Mouse (Mus musculus) heart, postnatal 0 days (tissue): ENCODE data around the gene Fastkd2. TPM values are rescaled to one million over a fixed set of nuclear protein-coding genes. Genes with fewer than 3 reads are reported as not detected.

ENCODE experiments used
- ATAC-seq: fragments of 200-750 bp; cut with Nextera tagmentation; 2 replicates; pipeline ENCODE4 v1.8.0; 2017; ENCODE audit warnings: low read depth, moderate number of reproducible peaks, moderate library complexity; ENCODE audit not compliant: insufficient read depth
- DNase-seq: peaks from one replicate; pipeline ENCODE4 v3.0.0-alpha.2; 2016; ENCODE audit warnings: low spot score
- H3K27ac ChIP-seq: fragments of 300-500 bp; sonication (generic); 2 replicates; pipeline ENCODE4 v1.5.1; 2014; ENCODE audit warnings: low read depth, mild to moderate bottlenecking
- H3K27me3 ChIP-seq: fragments of 300-500 bp; sonication (generic); 2 replicates; pipeline ENCODE4 v1.6.1; 2014; ENCODE audit warnings: low read length, mixed read lengths; ENCODE audit not compliant: control insufficient read depth, insufficient read depth
- H3K36me3 ChIP-seq: fragments of 300-500 bp; sonication (generic); replicated peaks from 2 replicates; pipeline ENCODE4 v1.6.1; 2014; ENCODE audit warnings: low read length, mixed read lengths; ENCODE audit not compliant: control insufficient read depth, insufficient read depth
- H3K4me1 ChIP-seq: fragments of 300-500 bp; sonication (generic); 2 replicates; pipeline ENCODE4 v1.6.1; 2014; ENCODE audit warnings: antibody characterized with exemption; ENCODE audit not compliant: control insufficient read depth, insufficient read depth
- H3K4me2 ChIP-seq: fragments of 300-500 bp; sonication (generic); 2 replicates; pipeline ENCODE4 v1.6.1; 2014; ENCODE audit warnings: low read depth, mild to moderate bottlenecking, low read length, moderate library complexity
- H3K4me3 ChIP-seq: fragments of 300-500 bp; sonication (generic); 2 replicates; pipeline ENCODE4 v1.5.1; 2014; ENCODE audit warnings: low read depth, low read length
- H3K9ac ChIP-seq: fragments of 300-500 bp; sonication (generic); replicated peaks from 2 replicates; pipeline ENCODE4 v1.6.1; 2014; ENCODE audit warnings: low read depth, low read length, mixed read lengths
- H3K9me3 ChIP-seq: fragments of 300-500 bp; sonication (generic); replicated peaks from 2 replicates; pipeline ENCODE4 v1.6.1; 2016; ENCODE audit warnings: low read length; ENCODE audit not compliant: control insufficient read depth
- CTCF ChIP-seq: IDR thresholded peaks from 2 replicates; pipeline ENCODE4 v1.5.1; 2016; ENCODE audit warnings: antibody characterized with exemption, control low read depth, low read depth
- EP300 ChIP-seq: IDR thresholded peaks from 2 replicates; pipeline ENCODE4 v1.6.1; 2016; ENCODE audit warnings: antibody characterized with exemption, low read depth
- WGBS: fragments of 180-500 bp; shearing (Covaris S2); extraction: QIAGEN DNeasy Blood & Tissue Kit; methylation state at CpG from one replicate; pipeline ENCODE4 v1.1.7; 2014; 5-methylcytosine and 5-hydroxymethylcytosine counted together
- polyA plus RNA-seq: library from polyadenylated mRNA; unstranded; fragments of >200 nt; fragmentation: Nextera tagmentation; extraction: Ambion mirVana; gene quantifications from 2 replicates; pipeline ENCODE4 v1.2.1, GENCODE M21; 2015
- total RNA-seq: library from RNA; depleted of rRNA; stranded (reverse); fragments of >200 nt; gene quantifications from 2 replicates; pipeline ENCODE4 v1.2.3, GENCODE M21; 2014; ENCODE audit warnings: low replicate concordance

Fastkd2 gene
- total and polyA plus RNA-seq, 2 experiments from 2014 or later: 36.8 to 46.1 TPM

- Histone ChIP-seq H3K9ac (no peak overlapping the region), H3K27me3 (no peaks in the 10 kb centered on the region), H3K4me1 (peaks cover 13% of the 10 kb centered on the region), H3K4me2 (peak overlapping the region; percentile 69), H3K27ac (no peak overlapping the region), H3K4me3 (peak overlapping the region; percentile 64), H3K9me3 (no peaks in the 10 kb centered on the region), H3K36me3 (no peaks in the 10 kb centered on the region; the same call in 1 of the 2 replicates)
- ATAC-seq: no peak
- TF ChIP-seq EP300: no peak
- no peak for TF ChIP-seq CTCF
- no peak for DNase-seq
- WGBS: 49% methylated on average over 8 of the region's 8 CpGs
These were observed 618 bp upstream of the Fastkd2 start for GRCm38 (mm10) chr1:63729796-63730195.

GRCm38 (mm10) chr1:63756005-63756404 is 25.6 kb downstream of the Fastkd2 start:
- Histone ChIP-seq H3K27me3 (no peaks in the 10 kb centered on the region), H3K9me3 (no peaks in the 10 kb centered on the region), H3K4me3 (no peak overlapping the region), H3K36me3 (peaks cover 30% of the 10 kb centered on the region), H3K4me1 (no peaks in the 10 kb centered on the region), H3K4me2 (no peak overlapping the region), H3K27ac (no peak overlapping the region), H3K9ac (no peak overlapping the region)
- DNase-seq (no peak), ATAC-seq (no peak)
- TF ChIP-seq EP300: no peak
- TF ChIP-seq CTCF: no peak
- WGBS: 55% methylated on average over 2 of the region's 2 CpGs

- Histone ChIP-seq H3K27me3 (no peaks in the 10 kb centered on the region), H3K36me3 (no peaks in the 10 kb centered on the region), H3K4me1 (no peaks in the 10 kb centered on the region), H3K9me3 (no peaks in the 10 kb centered on the region), H3K27ac (no peak overlapping the region), H3K4me3 (no peak overlapping the region), H3K4me2 (no peak overlapping the region), H3K9ac (no peak overlapping the region)
- peak; percentile 60; the same call in 1 of the 2 replicates for ATAC-seq
- no peak for TF ChIP-seq EP300
- peak; percentile 55 for TF ChIP-seq CTCF
- peak; percentile 59 for DNase-seq
- 36% methylated on average over 3 of the region's 3 CpGs for WGBS
These were observed 32.8 kb downstream of the Fastkd2 start for GRCm38 (mm10) chr1:63763212-63763694.

- WGBS: 49% methylated on average over 7 of the region's 7 CpGs
- DNase-seq: no peak
- Histone ChIP-seq H3K9me3 (no peaks in the 10 kb centered on the region), H3K4me3 (no peak overlapping the region), H3K27ac (peak overlapping the region; percentile 15; the same call in 1 of the 2 replicates), H3K9ac (no peak overlapping the region), H3K27me3 (no peaks in the 10 kb centered on the region), H3K36me3 (no peaks in the 10 kb centered on the region), H3K4me1 (no peaks in the 10 kb centered on the region), H3K4me2 (no peak overlapping the region)
- TF ChIP-seq CTCF: no peak
- no peak for TF ChIP-seq EP300
- ATAC-seq: no peak
These were observed 33.5 kb downstream of the Fastkd2 start for GRCm38 (mm10) chr1:63763881-63764386.

- Histone ChIP-seq H3K4me2 (no peak overlapping the region), H3K4me3 (no peak overlapping the region), H3K4me1 (no peaks in the 10 kb centered on the region), H3K36me3 (no peaks in the 10 kb centered on the region), H3K27ac (no peak overlapping the region), H3K9ac (no peak overlapping the region), H3K9me3 (no peaks in the 10 kb centered on the region), H3K27me3 (no peaks in the 10 kb centered on the region)
- WGBS: 80% methylated on average over 7 of the region's 7 CpGs
- TF ChIP-seq CTCF (no peak), EP300 (no peak)
- ATAC-seq (no peak), DNase-seq (no peak)
These were observed 34.0 kb downstream of the Fastkd2 start for GRCm38 (mm10) chr1:63764395-63764794.

- Histone ChIP-seq H3K27ac (no peak overlapping the region), H3K4me2 (no peak overlapping the region), H3K4me3 (no peak overlapping the region), H3K36me3 (no peaks in the 10 kb centered on the region), H3K4me1 (no peaks in the 10 kb centered on the region), H3K27me3 (no peaks in the 10 kb centered on the region), H3K9me3 (no peaks in the 10 kb centered on the region), H3K9ac (no peak overlapping the region)
- 38% methylated on average over 8 of the region's 8 CpGs for WGBS
- no peak for TF ChIP-seq EP300
- no peak for TF ChIP-seq CTCF
- ATAC-seq (no peak), DNase-seq (no peak)
These were observed 37.7 kb downstream of the Fastkd2 start for GRCm38 (mm10) chr1:63768112-63768511.
